Mouse (Mus musculus) effector memory CD4-positive, alpha-beta T cell, adult 5 months (primary cell): ENCODE data around the gene Stt3a. TPM values are rescaled to one million over a fixed set of nuclear protein-coding genes. Genes with fewer than 3 reads are reported as not detected.

ENCODE experiments used
- polyA plus RNA-seq: library from polyadenylated mRNA; unstranded; fragments of 100-300 nt; shearing (Covaris generic); gene quantifications from one replicate; pipeline ENCODE4 v1.2.1, GENCODE M21; 2017

Stt3a gene
- 161 TPM for polyA plus RNA-seq

DNA sequence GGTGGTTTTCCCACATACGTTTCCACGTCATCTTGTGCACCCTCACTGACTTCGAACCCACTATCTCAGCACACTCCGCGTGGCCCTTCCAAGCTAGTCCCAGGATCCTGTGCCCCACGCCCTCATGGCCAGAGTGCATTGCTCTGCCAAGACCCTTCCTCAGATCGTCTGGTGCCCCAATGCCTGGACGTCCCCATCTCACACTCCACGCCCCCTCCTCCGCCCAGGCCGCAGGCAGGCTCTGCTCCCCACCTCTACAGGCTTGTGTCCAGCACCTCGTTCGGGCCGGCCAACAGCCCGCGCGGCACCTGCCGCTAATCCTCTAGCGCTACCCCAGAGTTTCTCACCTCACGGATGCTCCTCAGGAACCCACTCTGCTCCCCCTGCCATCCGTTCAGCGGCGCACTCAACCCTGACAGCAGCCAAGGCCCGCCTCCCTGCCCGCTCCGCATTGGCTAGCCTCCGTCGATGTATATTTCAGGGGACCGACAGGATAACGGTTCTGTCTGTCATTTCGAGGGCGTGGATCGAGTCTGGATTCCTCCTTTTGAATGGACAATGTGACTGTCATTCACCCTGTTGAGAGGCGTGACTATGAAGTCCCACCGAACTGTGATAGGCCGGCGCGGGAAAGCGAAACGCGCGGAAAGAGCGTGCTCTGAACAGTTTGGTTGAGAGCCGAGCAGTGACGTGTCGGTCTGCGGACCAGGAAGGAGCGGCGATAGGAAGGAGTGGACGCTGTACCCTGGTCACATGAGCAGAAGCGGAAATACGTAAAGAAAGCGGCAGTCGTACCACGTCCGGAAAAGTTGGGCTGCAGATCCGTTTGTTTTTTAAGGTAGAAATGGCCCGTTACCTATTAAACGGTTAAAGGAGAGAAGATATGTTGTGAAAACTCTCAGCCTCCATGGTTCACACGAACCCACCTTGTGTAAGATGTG, at the start of gene Stt3a:
Stt3a (minus strand) TSS at position 477 of the 941 bp plus-strand sequence.

DNA sequence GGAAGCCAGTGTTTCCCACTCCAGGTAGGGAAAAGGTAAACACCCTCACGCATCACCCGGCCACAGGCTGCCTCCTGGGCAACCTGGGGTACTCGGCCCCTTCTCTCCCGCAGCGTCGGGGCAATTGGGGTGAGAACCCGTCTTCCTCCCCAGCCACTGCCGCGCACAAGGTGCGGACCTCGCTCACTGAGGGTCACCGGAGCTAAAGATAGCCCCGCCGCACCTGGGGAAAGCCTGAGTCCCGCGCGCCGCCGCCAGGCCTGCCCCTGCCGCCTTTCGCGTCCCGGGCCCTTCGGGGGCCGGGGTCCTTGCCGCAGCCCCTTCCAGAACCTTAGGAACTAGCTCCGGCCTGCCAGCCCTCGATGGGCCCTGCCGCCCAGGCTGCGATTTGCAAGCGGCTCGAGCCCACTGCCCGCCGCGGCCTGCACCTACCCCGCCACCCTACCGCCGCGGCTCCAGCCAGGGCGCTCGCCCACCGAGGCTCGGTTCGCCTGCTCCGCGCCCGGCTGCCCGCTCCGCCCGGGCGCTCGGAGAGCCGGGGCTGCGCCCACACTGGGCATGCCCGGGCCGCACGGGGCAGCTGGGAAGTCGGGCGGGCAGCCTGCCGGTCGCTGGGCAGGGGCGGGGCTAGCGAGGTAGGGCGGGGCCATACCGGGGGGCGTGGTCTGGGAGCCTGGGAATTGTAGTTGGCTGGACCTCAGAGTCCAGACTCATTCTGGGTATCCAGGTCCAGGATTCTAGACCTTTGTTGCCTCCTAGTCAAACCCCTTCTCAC, 29.5 kb upstream of the Stt3a start, which contains the start of gene Ei24:
Ei24 (minus strand) TSS at position 613 of the 775 bp plus-strand sequence.

DNA sequence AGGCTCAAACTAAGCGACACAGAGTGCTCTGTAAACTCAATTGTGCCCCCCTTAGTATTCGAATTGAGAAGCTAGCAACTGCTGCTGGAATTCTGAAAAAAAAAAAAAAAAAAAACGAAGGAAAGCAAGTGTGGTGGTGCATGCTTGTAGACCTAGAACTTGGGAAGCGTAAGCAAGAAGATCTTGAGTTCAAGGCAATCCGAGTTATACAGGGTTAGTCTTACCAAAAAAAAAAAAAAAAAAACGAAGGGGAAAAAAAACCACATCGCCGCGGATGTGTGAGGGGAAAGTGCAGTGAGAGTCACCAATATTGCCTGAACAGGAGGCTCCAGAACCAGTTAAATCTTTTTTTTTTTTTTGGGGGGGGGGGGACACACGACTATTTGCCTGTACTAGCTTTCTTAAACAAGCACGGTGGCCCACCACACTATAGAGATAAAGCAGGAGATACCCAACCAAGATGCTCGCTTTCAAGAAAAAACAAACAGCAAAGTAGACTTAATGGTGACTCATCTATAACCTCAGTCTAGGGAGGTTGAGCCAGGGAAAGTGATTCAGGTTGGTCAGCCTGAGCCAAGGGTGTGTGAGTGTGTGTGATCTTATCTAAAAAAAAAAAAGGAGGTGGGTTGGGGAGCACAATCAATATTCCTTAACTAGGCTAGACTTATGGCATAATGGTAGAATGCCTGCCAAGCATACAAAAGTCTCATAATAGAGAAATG, 40.3 kb downstream of the Stt3a start, which contains the start of gene Chek1:
Chek1 (minus strand) TSS at position 32 of the 722 bp plus-strand sequence.

DNA sequence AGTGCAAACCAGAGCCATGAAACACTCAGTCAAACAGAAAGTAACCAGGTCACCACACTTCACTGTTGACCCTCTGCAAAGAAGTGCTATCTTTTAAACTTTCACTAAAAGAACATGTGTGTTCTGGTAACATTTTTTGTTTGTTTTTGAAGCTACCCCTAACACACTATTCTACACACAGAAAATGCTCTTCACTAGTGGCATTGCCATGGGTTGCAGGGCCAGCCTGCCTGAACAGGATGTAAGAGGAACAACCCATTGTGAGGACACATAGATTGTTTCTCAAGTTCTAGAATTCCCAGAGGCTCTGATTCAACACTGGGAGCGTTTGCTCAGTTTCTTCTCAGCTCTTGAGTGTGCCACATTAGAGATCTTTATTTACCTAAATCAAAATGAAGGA, 74.6 kb downstream of the Stt3a start, which contains the start of gene Acrv1:
Acrv1 (plus strand) TSS at position 301 of the 400 bp plus-strand sequence.

Other genes with a start within 250 kb of the Stt3a start
- not detected for gene Gm5615, start 225.7 kb downstream of the Stt3a start, polyA plus RNA-seq
- not detected for gene Gm17689, start 185.0 kb downstream of the Stt3a start, polyA plus RNA-seq
- not detected for gene A630095E13Rik, start 124.3 kb downstream of the Stt3a start, polyA plus RNA-seq
- not detected for gene Acrv1, start 74.5 kb downstream of the Stt3a start, polyA plus RNA-seq
- 3.0 TPM for gene Chek1, start 40.6 kb downstream of the Stt3a start, polyA plus RNA-seq
- 60.7 TPM for gene Ei24, start 29.7 kb upstream of the Stt3a start, polyA plus RNA-seq
- gene Fez1, start 54.2 kb upstream of the Stt3a start, polyA plus RNA-seq: not detected